Mouse (Mus musculus) activated CD4-positive, CD25-positive, alpha-beta regulatory T cell, adult 4 months (primary cell): Measurements from ENCODE around the gene Mcm6. TPM values are rescaled to one million over a fixed set of nuclear protein-coding genes. Genes with fewer than 3 reads are reported as not detected.
"Not testable (repeated sequence)": the region's sequence is repeated elsewhere in the genome, so short reads cannot be mapped to it uniquely, and the experiment has no call there.

Experiments used
- ATAC-seq: one replicate; pipeline ENCODE4 v1.8.0; 2017
- polyA plus RNA-seq, 2 experiments: library from polyadenylated mRNA; unstranded; fragments of 100-300 nt; shearing (Covaris generic); gene quantifications; one replicate each; pipeline ENCODE4 v1.2.1; 2017

Gene Mcm6
- polyA plus RNA-seq, 2 experiments from 2014 or later = 124 to 149 TPM

GRCm38 (mm10) chr1:128330313-128330712, 29.2 kb downstream of the Mcm6 start:
- no peak for ATAC-seq

- ATAC-seq = no peak
Observed at GRCm38 (mm10) chr1:128328218-128328617, 31.2 kb downstream of the Mcm6 start, which contains the start of gene Lct. Lct (minus strand) TSS chr1:128328318.

DNA sequence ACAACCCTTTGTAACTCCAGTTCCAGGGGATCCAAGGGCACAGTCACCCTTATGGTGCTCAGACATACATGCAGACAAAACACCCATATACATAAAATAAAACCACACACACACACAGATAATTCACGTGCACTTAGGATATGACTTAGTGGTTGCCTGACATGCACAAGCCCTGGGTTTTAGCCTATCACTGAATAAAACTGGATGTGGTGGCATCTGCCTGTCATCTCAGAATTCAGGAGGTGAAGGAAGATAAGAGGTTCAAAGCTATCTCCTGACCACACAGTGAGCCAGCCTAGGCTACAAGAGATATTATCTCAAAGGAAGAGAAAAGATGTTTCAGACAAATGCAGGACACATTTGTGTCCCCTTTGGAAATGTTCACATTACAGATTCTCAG, 32.3 kb downstream of the Mcm6 start:
- no peak for ATAC-seq

GRCm38 (mm10) chr1:128324776-128325175, 34.7 kb downstream of the Mcm6 start:
- no peak for ATAC-seq

GRCm38 (mm10) chr1:128323026-128323643, 36.3 kb downstream of the Mcm6 start:
- ATAC-seq = no peak

DNA sequence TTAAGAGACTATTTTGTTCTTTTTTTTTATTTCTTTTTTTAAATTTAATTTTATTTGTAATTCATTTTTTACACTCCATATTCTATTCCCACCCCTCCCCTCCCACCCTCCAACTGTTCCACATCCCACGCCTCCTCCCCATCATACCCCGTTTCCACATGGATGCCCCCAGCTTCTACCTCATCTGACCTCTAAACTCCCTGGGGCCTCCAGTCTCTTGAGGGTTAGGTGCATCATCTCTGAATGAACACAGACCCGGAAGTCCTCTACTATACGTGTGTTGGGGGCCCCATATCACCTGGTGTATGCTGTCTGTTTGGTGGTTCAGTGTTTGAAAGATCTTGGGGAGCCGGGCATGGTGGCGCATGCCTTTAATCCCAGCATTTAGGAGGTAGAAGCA, 40.2 kb downstream of the Mcm6 start:
- not testable (repeated sequence) for ATAC-seq

DNA sequence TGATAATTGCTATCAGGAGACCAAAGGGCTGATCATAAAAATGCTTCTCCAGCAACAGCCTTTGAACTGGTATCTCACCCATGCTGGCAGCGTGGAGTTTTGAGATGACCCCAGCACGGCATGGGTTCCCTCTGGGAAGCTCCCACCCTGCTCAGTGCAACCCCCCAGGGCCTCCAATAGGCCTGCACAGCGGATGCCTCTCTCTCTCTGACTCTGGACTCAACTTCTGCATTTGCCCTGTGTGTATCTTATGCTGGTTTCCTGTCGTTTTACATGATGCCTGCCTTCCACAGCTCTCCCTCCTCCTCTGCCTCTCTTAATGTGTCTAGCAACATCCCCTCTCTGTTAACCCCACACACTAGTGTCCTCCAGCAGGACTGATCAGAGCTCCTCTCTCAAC, 44.8 kb downstream of the Mcm6 start:
- no peak for ATAC-seq

GRCm38 (mm10) chr1:128309043-128309442, 50.4 kb downstream of the Mcm6 start:
- ATAC-seq = no peak

DNA sequence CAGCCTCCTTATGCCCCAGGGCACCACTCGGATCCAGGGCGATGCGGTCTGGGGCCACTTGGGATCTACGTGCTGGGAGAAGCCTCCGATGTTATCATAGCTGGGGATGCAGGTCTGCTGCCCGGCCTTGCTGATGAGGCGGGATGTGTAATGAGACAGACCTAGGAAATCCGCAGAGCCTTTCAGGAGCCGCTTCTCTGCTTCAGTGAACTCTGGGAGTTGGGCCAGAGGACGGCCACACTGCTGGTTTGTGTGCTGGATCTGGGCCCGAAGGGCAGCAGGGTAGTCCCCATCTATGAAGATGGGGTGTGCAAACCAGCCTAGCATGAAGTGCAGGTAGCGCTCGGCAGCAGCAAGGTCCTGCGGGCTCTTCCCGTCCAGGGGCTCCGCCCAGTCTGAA, 55.6 kb downstream of the Mcm6 start:
- ATAC-seq = no peak

- ATAC-seq = no peak
Observed at GRCm38 (mm10) chr1:128295717-128296528, 63.5 kb downstream of the Mcm6 start.

DNA sequence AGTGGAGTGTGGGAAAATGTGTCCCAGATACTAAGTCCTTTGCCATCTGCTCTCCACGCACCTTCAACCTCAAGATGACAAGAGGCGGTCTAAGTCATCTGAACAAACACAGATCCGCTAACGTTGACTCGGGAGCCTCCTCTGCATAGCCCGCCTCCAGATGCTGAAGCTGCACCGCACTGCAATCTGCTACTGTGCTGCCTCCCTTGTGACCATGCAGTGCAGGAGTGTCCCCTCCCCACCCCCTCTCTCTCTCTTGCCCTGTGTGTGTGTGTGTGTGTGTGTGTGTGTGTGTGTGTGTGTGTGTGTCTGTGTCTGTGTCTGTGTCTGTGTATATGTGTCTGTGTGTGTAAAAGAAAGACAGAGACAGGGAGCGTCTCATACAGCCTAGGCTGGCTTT, 64.2 kb downstream of the Mcm6 start:
- ATAC-seq = no peak

DNA sequence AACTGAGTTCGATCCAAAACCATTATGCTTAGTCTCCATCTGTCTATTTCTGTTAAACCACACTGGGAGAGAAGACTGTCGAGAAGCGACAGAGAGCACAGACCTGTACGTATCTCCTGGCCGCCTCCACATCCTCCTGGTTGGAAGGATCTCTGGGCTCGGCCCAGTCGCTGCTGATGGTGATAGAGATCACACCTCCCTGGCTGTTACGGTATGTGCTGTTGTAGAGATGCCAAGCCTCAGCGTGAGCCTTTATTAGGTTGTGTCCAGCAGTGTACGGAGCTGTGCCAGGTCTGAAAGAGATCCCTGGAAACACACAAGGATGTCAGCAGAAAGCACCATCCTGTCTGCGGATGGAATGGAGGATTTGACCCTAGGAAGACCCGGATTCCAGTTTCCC, 65.9 kb downstream of the Mcm6 start:
- ATAC-seq = no peak

GRCm38 (mm10) chr1:128290295-128290694, 69.2 kb downstream of the Mcm6 start:
- ATAC-seq = no peak

- no peak for ATAC-seq
Observed at GRCm38 (mm10) chr1:128285136-128285535, 74.3 kb downstream of the Mcm6 start.

DNA sequence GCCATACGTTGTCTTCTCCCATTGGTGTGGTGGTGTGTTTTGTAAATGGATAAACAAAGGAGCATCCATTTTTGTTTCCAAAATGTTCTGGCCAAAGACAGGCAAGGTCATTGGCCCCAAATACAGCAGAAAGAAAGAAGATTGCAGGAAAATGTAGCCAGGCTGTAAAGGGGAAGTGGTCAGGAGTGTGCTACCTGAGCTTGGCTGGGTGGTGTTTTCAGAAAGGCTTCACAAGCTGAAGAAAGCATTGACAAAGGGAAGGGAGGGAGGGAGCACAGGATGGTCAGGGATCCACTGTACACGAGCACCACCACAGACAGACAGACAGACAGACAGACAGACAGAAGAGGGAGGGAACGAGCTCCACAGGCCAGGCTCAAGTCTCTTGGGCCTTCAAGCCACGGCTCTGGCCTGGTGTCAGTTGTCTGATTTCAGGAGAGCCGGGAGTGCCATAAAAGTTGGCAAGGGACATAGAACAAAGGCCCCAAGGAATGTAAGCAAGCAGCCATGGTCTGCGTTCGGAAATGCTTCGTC, 75.2 kb downstream of the Mcm6 start:
- ATAC-seq = no peak

DNA sequence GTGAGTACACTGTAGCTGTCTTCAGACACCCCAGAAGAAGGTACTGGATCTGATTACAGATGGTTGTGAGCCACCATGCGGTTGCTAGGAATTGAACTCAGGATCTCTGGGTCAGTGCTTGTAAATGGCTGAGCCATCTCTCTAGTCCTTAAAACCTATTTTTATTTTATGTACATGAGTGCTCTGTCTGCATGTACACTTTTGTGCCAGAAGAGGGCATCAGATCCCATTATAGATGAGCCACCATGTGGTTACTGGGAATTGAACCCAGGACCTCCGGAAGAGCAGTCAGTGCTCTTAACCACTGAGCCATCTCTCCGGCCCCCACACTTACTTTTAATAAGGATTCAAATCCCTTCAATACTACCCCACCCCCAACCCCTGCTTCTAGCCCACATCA, 76.5 kb downstream of the Mcm6 start:
- ATAC-seq = no peak

DNA sequence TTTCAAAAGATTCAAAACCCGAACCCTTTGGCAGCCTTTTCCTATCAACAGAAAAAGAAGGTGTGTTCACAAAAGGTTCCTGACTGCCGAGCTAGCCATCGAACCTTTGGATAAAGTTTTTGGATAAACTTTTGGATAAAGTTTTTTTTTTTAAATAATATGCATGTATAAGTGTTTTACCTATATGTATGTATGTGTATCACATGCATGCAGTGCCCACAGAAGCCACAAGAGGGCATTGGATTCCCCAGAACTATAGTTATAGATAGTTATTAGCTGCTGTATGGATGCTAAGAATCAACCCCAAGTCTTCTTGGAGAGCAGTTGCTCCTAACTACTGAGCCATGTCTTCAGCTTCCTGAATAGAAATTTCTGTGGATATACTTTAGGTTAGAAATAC, 77.7 kb downstream of the Mcm6 start:
- no peak for ATAC-seq

Other genes starting within 250 kb of the Mcm6 start
- 10 to 100 TPM; 43.7 to 59.3 TPM for gene Ubxn4, start 115.7 kb downstream of the Mcm6 start, polyA plus RNA-seq
- under 1 TPM in 1 of 2 experiments, not detected in 1; 0.19 TPM for gene Lct, start 31.3 kb downstream of the Mcm6 start, polyA plus RNA-seq
- gene Dars, start 57.7 kb upstream of the Mcm6 start, polyA plus RNA-seq = 100 to 1,000 TPM; 113 to 153 TPM
- gene Cxcr4, start 232.6 kb upstream of the Mcm6 start, polyA plus RNA-seq = 10 to 100 TPM in 1 of 2 experiments, 1 to 10 TPM in 1; 7.4 to 16.6 TPM